Mouse (Mus musculus) right cerebral cortex, postnatal 10 days (tissue): ENCODE measurements around the gene Sapcd1.
"Not testable (repeated sequence)": the region's sequence is repeated elsewhere in the genome, so short reads cannot be mapped to it uniquely, and the experiment has no call there.

Source experiments
- DNase-seq, 2 experiments: peaks; one replicate each; pipeline ENCODE4 v3.0.0; 2021; ENCODE audit warnings: low spot score in 2 of 2

Sapcd1 gene

DNA sequence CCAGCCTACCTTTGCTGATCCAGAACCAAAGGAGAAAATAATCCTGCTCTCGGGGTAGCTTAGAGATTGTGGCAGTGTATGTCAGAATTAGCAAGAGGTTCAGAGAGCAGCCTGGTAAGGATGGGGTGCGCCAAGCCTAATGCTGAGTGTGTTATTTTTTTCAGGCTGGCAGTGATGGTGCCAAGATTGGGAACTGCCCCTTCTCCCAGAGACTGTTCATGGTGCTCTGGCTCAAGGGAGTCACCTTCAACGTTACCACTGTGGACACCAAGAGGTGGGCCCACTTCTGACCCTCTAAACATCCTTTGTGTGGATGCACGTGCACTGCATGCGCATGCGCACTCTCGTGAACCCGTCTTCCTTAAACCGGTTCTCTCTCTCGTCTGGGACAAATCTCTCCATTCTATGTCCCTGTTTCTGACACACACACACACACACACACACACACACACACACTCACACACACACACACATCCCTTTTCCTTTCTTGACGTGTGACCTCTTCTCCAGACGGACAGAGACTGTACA is 24.5 kb upstream of the Sapcd1 start:
- no peak for DNase-seq

DNA sequence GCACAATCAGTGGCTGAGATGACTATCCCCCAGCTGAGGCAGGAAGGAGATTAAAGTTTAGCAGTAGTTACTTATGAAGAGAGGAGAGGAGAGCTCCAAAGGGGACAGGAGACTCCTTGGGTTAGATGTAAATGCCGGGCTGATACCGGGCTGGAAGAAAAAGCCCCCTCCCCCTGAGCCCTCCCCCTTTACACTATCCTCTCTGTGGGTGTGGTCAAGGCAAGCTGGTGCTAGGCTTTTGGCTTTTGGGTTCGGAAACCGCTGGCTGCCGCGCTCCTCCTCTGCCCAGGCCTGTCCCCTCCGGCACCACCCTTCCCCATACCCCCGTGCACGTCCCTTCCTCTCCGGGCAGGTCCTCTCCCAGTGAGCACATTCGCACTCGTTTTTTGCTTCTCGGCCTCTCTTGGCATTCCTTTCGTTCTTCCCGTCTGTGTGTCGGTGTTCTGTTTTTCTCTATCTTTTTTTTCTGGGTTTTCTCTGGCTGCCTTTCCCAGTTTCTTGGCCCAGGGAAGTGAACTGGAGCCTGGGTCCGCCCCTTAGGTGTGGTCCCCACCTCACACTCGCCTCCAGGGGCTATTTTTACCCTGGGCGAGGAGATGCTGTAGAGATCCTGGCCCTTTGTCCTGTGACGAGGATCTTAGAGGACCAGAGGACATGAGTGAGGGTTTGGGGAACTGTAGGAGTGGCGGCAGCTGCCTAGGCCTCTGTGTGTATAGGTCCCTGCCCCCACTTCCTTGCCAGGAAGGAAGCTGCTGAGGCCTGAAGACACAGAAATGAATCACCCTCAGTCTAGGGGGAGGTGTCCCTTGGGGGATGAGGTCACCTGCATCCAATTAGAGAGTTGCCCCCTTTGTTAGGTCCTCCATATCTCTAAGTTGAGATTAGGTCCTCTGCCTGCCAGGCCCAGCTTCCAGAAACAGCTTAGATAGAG is 23.6 kb upstream of the Sapcd1 start:
- peak; percentile 57 to 72 for DNase-seq

DNA sequence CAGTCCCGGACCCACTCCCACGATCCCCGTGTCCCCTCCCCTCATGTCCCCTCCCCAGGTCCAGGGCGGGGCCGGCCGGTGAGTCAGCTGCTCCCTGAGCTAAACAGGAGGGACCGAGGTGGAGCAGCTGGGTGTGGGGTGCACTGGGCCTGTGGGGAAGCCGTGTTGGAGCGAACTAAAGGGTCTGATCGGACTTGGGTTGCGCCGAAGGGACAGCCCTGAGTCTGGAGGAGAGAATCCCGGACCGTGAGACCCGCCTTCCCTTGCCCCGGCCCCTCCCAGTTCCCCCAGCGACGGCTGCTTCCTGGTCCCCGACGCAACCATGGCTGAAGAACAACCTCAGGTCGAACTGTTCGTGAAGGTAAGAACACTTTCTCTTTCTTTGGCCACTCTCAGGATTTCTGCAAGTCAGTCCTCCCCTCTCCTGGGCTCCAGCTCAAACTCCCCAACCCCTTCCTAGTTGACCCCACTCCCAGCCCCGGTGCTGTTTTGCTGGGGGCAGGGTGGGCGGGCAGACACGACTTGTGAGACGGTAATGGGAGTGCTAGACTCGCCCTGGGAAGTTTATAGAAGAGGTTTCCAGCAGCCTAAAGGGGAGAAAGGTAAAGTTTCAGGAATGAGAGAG is 22.4 kb upstream of the Sapcd1 start:
- DNase-seq: peak; percentile 54 to 59

DNA sequence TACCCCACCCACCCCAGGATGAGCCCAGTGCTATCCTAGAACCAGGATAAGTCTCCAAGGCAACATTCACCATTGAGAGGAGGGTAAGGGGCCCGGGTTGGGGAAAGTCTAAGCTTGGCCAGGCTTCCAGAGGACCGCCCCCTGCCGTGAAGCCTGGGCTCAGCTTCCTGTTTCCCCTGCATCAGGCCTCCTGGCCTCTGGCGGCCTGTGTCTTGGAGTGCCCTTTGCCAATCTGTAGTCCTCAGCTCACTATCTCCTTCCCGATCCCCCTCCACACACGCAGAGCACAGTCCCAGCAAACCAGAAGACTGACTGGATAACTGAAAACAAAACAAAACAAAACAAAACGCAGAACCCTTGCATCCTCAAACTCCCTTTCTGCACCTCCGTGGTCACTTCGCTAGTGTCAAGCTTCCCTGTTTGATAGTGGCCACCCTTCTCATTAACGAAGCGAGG is 21.8 kb upstream of the Sapcd1 start, which contains the start of gene Clic1:
Gene Clic1 (plus strand): TSS at position 406 of the 456 bp plus-strand sequence.
- no peak for DNase-seq

DNA sequence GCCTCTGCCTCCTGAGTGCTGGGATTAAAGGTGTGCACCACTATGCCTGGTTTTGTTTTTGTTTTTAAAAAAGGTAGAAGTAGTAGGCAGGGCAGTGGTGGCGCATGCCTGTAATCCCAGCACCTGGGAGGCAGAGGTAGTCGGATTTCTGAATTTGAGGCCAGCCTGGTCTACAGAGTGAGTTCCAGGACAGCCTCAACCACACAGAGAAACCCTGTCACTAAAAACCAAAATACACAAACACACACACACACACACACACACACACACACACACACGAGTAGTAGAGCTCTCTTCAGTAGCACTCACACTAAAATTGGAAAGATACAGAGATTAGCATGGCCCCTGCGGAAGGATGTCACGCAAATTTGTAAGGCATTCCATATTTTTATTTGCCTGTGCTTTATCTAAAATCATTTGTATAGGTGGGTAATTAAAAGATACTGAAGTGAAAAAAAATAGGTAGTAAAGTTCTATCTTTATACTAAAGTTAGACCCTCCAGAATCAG is 21.2 kb upstream of the Sapcd1 start:
- no peak for DNase-seq

DNA sequence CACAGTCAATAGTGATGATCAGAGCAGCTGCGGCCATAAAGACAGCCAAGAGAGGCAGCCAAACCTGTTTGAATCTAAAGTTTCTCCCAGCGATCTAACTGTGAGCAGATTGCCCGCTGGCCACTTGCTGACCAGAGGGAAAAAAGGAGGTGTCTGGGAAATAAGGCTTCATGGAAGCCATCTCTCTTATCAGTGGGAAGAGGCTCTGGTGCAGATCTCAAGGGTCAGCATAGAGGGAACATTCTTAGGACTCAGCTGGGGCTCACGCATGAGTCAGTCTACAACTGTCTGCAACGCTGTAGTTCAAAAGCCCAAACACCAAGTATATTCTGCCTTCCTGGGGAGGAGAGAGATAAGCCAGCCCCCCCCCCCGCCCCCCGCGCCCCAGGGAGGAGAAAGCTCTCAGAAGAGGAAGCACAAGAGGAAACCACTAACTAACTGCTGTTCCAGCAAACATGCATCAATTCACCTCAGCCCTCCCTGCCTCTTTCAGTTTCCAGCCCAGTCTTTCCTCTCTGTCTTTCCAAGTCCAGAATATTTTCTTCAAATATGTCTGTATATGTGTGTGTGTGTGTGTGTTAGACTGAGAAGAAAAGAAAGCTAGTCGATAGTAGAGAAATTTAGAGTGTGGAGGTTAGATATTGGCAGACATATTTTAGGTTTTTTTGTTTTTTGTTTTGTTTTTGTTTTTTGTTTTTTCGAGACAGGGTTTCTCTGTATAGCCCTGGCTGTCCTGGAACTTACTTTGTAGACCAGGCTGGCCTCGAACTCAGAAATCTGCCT is 20.5 kb upstream of the Sapcd1 start:
- no peak for DNase-seq

DNA sequence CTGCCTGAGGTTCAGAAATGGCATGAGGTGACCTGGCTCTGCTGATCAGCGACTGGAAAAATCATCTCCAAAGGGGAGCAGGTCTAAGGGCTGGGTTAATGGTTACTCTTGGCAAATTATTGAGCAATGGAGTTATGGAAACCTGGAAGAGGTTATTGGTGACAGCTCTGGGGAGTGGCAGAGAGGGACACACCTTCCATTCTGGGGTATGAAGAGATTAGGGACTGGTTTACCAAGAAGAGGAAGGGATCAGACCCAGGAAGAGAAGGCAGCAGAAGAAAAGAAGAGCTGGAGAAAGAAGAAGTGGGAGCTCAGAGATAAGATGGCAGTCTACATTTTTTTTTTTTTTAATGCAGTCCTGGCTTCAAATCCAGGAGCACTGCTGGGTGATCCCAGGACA is 19.9 kb upstream of the Sapcd1 start:
- no peak for DNase-seq

DNA sequence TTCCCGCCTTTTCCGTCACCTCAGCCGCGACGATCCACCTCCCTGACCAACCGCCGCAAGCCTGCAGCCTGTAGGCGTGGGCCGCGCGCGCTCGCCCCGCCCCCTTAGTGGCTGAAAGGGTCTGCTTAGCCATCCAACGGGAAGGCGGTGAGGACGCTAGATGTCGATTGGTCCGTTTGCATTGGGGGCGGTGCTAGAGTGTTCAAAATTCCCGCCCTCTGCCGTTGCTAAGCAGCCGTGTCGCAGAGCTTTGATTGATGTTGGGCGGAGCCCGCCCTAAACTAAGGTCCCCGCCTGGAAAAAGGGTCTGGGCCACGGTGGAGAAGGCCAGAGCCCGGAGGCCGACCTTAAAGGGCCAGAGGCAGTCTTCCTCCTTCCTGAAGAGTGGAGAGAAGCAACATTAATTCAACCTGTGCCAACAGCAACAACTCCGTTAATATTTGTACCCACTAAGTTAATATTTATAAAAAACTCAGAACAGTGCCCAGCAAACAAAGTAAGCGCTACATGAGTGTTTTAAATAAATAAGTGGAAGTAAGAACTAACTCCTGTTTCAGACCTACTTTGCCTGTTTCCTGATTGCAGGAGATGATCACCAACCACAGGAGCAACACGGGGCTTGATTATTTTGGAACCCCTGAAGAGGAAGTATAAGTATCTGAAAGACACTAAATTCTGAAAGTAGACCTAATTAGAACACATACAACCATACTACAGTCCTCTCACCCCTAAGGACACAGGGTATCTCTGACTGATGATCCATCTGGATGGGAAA is 19.1 kb upstream of the Sapcd1 start, which contains the start of gene Msh5:
Gene Msh5 (minus strand): TSS at position 65 of the 775 bp plus-strand sequence.
- peak; percentile 97 to 98 for DNase-seq

DNA sequence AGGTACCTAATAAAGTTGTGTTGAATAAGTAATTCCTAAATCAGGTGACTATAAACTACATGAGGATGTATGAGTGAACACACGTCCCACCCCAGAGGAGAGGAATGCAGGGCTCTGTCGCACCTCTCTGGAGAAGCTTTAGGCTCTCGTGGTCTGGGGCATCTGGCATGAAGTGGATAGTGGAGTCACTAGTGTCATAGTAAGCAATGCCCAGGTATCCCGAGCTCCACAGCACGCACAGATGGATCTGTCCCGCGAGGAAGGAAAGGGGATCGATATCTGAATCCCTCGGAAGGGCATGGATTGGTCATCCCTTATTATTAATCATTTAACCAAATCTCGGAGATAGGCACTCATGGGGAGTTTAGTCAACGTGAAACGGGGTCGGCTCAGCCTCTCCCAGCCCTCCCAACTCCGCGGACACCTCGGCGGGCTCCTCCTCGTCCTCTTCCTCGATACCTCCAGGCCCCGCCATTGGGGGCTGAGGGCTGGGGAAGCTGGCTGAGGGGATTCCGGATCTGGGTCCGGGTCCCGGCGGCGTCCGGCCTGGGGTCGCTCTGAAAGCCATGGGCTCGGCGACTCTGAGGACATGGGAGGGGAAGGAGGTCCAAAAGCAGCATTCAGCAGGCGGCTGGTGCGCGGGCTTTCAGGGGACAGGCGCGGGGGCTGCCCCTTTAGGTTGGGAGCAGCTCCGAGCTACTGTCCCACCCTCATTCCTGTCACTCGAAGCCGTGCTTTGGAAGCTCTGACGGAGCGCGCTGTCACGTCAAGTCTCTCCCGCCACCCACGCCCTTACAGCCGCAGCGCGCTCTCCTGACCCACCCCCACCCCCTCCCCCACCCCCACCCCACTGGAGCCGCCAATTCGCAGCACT is 18.2 kb upstream of the Sapcd1 start:
- DNase-seq: no peak

DNA sequence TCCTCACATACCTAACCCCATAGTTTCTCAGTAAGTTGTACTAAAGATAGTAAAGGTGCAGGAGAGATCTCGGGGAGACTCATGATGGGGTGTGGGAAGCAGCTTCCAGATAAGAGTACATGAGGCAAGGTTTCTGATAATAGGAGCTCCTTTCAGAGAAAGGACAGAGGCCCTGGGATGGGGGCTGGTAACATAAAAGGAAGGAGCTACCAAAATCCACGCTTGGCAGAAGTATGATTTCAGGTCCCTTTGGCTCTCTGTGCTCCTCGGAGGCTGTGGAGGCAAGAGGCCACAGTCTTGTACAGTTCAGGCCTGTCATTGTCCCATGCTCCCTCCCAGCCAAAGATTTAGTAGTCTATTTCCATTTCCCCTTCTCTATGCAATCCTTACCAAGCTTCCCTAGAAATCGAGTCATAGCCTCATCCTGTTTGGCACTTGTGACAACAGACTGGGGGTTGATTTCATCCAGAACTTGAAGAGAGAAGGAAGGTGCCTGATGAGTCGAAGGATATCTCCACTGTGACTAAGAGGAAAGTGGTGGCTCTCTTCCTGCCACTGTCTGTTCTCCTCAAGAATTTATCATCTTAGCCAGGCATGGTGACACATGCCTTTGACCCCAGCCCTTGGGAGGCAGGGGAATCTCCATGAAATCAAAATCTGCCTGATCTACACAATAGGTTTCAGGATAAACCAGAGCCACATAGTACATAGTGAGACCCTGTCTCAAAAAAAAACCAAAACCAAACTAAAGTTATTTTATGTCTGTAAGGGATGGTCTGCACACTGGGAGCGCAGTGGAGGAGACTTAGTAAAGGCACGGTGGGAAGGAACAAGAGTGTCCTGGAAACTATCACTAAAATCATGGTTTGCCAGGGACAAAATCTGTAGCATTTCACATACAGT is 17.3 kb upstream of the Sapcd1 start:
- DNase-seq: no peak

DNA sequence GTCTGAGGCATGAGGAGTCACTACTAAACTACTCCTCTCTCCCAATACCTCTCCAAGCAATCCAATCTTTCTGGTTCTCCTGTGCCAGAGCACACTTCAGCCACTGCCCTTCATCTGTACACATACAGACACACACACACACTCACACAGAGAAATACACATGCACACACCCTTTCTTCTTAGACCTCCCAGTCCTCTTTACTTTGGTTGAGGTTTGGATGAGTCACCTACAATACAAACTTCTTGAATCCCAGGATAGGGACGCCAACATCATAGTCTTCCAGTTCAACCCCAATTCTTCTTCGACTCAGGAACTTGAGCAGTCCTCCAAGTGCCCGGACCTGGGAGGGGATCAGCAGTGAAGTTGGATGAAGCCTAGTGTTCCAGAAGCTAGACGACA is 16.0 kb upstream of the Sapcd1 start:
- DNase-seq: no peak

DNA sequence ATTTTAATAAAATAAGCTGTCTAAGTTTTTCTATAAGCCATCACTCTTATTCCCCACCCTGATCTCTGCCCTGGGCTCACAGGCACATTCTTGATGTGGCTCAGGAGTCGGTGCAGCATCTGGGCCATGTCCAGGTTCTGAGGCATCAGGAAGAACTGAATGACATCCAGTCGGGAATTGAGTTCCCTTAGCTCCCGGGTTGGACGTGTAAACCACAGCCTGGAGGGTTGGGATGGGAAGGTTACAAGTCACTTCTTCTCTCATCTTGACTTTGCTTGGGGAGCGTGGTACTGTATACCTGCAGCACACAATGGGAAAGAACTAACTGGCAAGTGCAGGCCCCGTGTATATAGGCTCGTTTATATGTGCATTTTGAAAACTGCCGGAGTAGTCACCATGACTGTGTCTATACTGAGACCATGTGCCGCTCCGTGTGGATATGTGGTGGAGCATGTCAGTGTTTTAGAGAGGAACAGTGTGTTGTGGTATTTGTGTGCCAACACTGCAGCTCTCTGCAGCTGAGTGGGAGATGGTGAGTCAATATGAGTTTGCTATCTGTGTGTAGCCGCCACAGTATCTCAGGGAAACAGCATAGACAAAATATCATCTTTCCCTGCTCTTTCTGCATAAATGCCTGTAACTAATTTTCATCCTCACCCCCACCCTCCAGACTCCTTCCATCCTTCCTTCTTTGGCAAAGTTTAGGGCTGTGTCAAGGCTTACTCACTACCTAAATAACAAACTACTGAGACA is 11.5 kb upstream of the Sapcd1 start:
- DNase-seq: no peak

DNA sequence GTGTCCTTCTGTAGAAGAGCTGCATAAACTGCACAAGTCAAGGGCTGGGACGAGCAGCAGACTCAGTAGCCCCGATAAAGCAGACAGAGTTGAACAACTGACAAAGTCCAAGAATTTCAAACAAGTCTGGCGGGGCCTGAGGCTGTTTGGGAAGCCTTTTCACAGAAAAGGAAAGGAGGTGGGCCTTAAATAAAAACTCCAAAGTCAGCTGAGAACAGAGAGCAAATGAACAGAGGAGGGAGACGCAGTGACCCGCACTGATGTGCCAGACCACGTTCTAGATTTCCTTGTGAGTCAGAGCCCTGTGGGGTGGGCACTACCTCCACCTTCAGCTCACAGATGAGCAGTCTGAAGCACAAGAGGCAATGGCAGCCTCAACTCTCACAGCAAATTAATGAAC is 7.1 kb upstream of the Sapcd1 start:
- DNase-seq: no peak

DNA sequence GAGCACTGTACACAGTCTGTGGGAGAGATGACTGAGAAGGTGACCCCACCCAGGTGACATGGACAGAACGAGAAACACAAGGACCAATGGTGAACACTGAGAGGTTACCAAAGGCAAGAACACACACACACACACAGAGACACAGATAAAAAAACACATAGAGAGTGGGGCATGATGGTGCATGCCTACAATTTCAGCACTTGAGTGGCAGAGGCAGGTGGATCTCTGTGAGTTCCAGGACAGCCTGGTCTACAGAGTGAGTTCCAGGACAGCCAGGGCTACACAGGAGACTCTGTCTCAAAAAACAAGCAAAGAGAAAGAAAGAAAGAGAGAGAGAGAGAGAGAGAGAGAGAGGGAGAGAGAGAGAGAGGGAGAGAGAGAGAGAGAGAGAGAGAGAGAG is 5.9 kb upstream of the Sapcd1 start:
- DNase-seq: not testable (repeated sequence)

DNA sequence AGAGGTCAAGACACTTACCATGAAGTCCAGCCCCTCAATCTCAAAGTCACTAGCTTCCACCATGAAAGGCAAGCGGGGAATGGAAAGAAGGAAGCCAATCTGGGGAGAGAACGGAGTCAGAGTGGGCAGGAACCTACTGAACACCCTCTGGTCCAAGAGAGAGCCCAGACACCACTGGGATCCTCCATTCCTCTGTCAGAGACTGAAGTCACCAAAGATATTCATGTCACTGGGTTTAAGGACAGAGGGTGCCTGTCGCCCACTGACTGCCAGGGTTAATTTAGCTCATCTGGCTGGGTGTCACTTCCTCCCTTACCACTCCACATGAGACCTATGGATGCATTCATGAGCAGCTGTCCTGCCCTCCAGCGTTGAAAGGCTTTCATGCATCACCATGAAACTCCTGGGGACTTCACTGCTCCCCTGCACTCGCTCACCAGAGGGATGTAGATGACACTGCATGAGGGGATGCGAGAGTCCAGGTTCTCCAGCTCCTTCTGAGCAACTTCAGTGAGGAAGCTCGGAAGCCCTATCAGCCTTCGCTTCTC is 4.6 kb upstream of the Sapcd1 start:
- peak; percentile 19 for DNase-seq

DNA sequence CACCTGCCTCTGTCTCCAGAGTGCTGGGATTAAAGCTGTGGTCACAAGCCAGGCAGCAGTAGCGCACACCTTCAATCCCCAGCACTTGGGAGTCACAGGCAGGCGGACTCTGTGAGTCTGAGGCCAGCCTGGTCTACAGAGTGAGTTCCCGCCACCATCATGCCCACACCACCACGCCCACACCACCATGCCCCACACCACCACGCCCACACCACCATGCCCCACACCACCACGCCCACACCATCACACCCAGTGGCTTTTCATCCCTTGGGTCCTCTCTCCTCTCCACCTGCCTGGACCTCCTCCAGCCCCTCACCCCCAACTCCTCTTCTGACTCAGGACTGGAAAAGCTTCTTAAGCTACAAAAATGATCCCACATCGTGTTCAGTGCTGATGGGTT is 4.1 kb upstream of the Sapcd1 start:
- DNase-seq: peak in 1 of 2 experiments; percentile 23

DNA sequence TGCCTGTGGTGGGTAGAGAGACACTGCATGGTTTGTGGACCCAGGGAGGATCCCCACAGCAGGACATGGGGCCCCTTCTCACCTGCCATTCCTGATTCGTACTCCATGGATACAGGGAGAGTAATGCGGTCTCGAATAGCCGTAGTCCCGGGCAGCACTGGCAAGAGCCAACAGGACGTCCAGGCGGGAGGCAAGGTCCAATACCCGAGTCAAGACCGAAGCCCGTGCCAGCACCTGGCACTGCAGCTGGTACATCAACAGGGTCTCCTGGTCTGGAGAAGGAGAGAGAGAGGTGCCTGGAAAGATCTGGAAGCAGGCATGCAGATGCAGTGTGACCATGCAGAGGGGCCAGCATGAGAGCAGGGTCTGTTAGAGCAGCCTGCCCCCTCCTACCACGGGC is 3.5 kb upstream of the Sapcd1 start:
- DNase-seq: no peak
